Mouse (Mus musculus) midbrain, embryonic 11.5 days (tissue): ENCODE data around the gene Kiss1. TPM values are rescaled to one million over a fixed set of nuclear protein-coding genes. Genes with fewer than 3 reads are reported as not detected.

Experiments
- ATAC-seq: fragments of 200-750 bp; cut with Nextera tagmentation; 2 replicates; pipeline ENCODE4 v1.8.0; 2017; ENCODE audit warnings: moderate TSS enrichment, moderate library complexity; ENCODE audit not compliant: low FRiP score
- DNase-seq: peaks from one replicate; pipeline ENCODE4 v3.0.0; 2015; ENCODE audit warnings: low spot score; ENCODE audit errors: missing footprints
- H3K27ac ChIP-seq: fragments of 300-500 bp; sonication (generic); 2 replicates; pipeline ENCODE4 v1.5.1; 2014; ENCODE audit warnings: low read depth, low read length
- H3K27me3 ChIP-seq: fragments of 300-500 bp; sonication (generic); 2 replicates; pipeline ENCODE4 v1.6.1; 2014; ENCODE audit warnings: mild to moderate bottlenecking, low read length, moderate library complexity, mixed read lengths; ENCODE audit not compliant: control insufficient read depth, insufficient read depth
- H3K36me3 ChIP-seq: fragments of 300-500 bp; sonication (generic); 2 replicates; pipeline ENCODE4 v1.6.1; 2014; ENCODE audit warnings: mild to moderate bottlenecking, low read length, moderate library complexity, mixed read lengths; ENCODE audit not compliant: control insufficient read depth, insufficient read depth
- H3K4me1 ChIP-seq: fragments of 300-500 bp; sonication (generic); 2 replicates; pipeline ENCODE4 v1.6.1; 2014; ENCODE audit warnings: low read length; ENCODE audit not compliant: control insufficient read depth, insufficient read depth
- H3K4me2 ChIP-seq: fragments of 300-500 bp; sonication (generic); 2 replicates; pipeline ENCODE4 v1.6.1; 2014; ENCODE audit warnings: mild to moderate bottlenecking, moderate library complexity
- H3K4me3 ChIP-seq: fragments of 300-500 bp; sonication (generic); 2 replicates; pipeline ENCODE4 v1.5.1; 2014; ENCODE audit warnings: low read depth, low read length
- H3K9ac ChIP-seq: fragments of 300-500 bp; sonication (generic); 2 replicates; pipeline ENCODE4 v1.6.1; 2014; ENCODE audit warnings: low read length
- H3K9me3 ChIP-seq: fragments of 300-500 bp; sonication (generic); 2 replicates; pipeline ENCODE4 v1.6.1; 2016; ENCODE audit warnings: low read length; ENCODE audit not compliant: control insufficient read depth
- WGBS: fragments of 180-500 bp; shearing (Covaris S2); extraction: QIAGEN DNeasy Blood & Tissue Kit; methylation state at CpG from one replicate; pipeline ENCODE4 v1.1.7; 2014; 5-methylcytosine and 5-hydroxymethylcytosine counted together
- polyA plus RNA-seq: library from polyadenylated mRNA; unstranded; fragments of >200 nt; fragmentation: Nextera tagmentation; extraction: Ambion mirVana; gene quantifications from 2 replicates; pipeline ENCODE4 v1.2.1, GENCODE M21; 2014

The Kiss1 gene
- polyA plus RNA-seq, 1 experiment from 2014 or later, result not detected

DNA sequence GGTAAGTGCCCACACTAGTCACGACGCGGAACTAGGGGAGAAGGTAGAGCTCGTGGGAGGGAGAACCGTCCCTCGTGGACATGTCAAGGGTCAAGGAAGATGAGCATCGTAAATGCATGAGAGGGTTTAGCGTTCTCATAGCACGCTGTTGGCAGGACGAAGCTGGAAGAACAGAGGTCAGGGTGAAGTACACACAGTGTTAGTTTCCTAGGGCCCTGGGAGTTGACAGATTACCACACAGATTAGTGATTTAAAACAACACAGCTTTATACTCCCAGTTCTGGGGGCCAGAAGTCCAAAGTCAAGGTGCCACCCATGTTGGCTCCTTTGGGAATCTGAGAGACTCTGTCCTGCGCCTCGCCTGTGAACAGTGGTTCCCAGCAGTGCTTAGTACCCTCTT is 33.8 kb upstream of the Kiss1 start:
- 93% methylated on average over 12 of the region's 12 CpGs for WGBS
- H3K4me3 ChIP-seq, result no peak overlapping the region
- no peaks in the 10 kb centered on the region for H3K27me3 ChIP-seq
- no peaks in the 10 kb centered on the region for H3K4me1 ChIP-seq
- peaks cover 16% of the 10 kb centered on the region for H3K36me3 ChIP-seq
- ATAC-seq (no peak), DNase-seq (no peak)
- H3K4me2 ChIP-seq, result no peak overlapping the region
- H3K9me3 ChIP-seq, result no peaks in the 10 kb centered on the region
- no peak overlapping the region for H3K27ac ChIP-seq
- H3K9ac ChIP-seq, result no peak overlapping the region

DNA sequence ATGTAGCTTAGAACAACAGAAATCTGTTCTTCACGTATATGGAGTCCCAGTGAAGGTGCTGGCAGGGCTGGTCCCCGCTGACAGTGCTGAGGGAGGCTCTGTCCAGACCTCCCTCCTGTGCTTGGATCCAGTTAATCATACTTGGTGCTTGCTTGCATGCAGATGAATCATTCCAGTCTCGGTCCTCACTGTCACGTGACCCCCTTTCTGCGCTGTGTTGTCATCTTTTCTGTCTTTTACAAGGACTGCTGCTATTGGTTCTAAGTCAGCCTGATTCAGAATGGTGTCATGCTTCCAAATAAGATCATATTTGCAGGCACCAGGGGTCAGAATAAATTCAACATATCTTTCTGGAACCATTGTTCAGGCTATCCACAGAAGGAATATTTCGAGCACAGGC is 29.8 kb upstream of the Kiss1 start:
- H3K36me3 ChIP-seq, result peaks cover 12% of the 10 kb centered on the region

GRCm38 (mm10) chr1:133292608-133293007 is 29.1 kb upstream of the Kiss1 start:
- no peak overlapping the region for H3K9ac ChIP-seq
- DNase-seq (no peak), ATAC-seq (no peak)
- H3K27me3 ChIP-seq, result no peaks in the 10 kb centered on the region
- no peak overlapping the region for H3K4me2 ChIP-seq
- H3K4me3 ChIP-seq, result no peak overlapping the region
- H3K36me3 ChIP-seq, result peaks cover 9% of the 10 kb centered on the region
- peaks cover 7% of the 10 kb centered on the region for H3K4me1 ChIP-seq
- H3K9me3 ChIP-seq, result no peaks in the 10 kb centered on the region
- no peak overlapping the region for H3K27ac ChIP-seq

More for the DNA sequence above, 29.8 kb upstream of the Kiss1 start:
- no peak overlapping the region for H3K27ac ChIP-seq
- no peaks in the 10 kb centered on the region for H3K27me3 ChIP-seq
- H3K4me2 ChIP-seq, result no peak overlapping the region
- 93% methylated on average over 6 of the region's 6 CpGs for WGBS
- no peak for ATAC-seq
- H3K9ac ChIP-seq, result no peak overlapping the region
- H3K4me3 ChIP-seq, result no peak overlapping the region
- no peak for DNase-seq
- no peaks in the 10 kb centered on the region for H3K9me3 ChIP-seq
- peaks cover 7% of the 10 kb centered on the region for H3K4me1 ChIP-seq

DNA sequence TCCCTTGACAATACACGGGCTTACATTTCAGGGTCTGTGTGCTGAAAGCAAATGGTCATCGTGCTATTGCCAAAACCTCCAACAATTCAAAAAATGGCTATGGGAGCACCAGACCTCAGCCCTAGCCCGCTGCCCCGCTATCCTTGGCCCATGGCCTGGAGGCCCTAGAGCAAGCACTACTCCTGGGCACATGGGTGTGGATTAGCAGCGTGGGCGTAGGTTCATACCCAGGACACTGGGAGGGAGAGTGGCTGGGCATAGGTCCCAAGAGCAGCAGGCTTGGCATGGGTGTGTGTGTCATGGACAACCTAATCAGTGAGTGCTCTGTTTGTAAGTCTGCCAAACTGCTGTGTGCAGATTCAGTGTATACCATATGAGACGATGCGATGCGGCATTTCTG is 25.3 kb upstream of the Kiss1 start:
- peaks cover 12% of the 10 kb centered on the region for H3K36me3 ChIP-seq
- no peaks in the 10 kb centered on the region for H3K9me3 ChIP-seq
- H3K4me2 ChIP-seq, result no peak overlapping the region
- no peak overlapping the region for H3K27ac ChIP-seq
- WGBS, result 97% methylated on average over 9 of the region's 9 CpGs
- DNase-seq, result no peak
- no peak overlapping the region for H3K4me3 ChIP-seq
- no peak for ATAC-seq
- peaks cover 7% of the 10 kb centered on the region for H3K4me1 ChIP-seq
- no peaks in the 10 kb centered on the region for H3K27me3 ChIP-seq
- no peak overlapping the region for H3K9ac ChIP-seq

GRCm38 (mm10) chr1:133298816-133299215 is 22.9 kb upstream of the Kiss1 start:
- Histone ChIP-seq H3K27ac (no peak overlapping the region), H3K27me3 (no peaks in the 10 kb centered on the region), H3K9me3 (no peaks in the 10 kb centered on the region), H3K4me1 (peaks cover 7% of the 10 kb centered on the region), H3K4me3 (no peak overlapping the region), H3K36me3 (0 out of 2 replicates have a peak, but pooled peaks cover 8% of the 10 kb centered on the region), H3K9ac (0 out of 2 replicates have a peak overlapping the region, but pooled peaks have one; percentile 9), H3K4me2 (no peak overlapping the region)
- WGBS, result 42% methylated on average over 14 of the region's 14 CpGs
- no peak for DNase-seq
- no peak for ATAC-seq

DNA sequence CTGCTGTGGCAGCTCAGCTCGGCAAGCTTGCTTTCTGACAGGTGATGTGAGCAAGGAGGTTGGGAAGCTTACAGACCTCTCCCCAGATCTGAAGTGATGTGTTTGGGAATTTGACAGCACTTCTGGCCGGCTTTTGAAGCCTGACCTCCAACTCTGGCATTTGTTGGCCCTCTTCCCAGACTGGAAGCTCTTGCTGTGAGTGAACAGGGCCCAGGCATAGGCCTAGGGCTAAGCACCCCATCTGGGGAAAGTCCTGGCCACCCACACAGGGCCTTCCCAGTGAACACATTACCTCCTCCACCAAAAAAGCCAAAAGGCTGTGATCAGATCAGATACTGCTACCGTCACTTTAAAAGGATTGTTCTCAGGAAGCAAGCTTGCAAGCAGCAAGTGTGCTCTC is 19.1 kb upstream of the Kiss1 start:
- H3K27me3 ChIP-seq, result no peaks in the 10 kb centered on the region
- no peak overlapping the region for H3K9ac ChIP-seq
- H3K36me3 ChIP-seq, result 0 out of 2 replicates have a peak, but pooled peaks cover 4% of the 10 kb centered on the region
- H3K4me2 ChIP-seq, result no peak overlapping the region
- no peaks in the 10 kb centered on the region for H3K4me1 ChIP-seq
- no peaks in the 10 kb centered on the region for H3K9me3 ChIP-seq
- WGBS, result 73% methylated on average over 3 of the region's 3 CpGs
- DNase-seq (no peak), ATAC-seq (no peak)
- H3K27ac ChIP-seq, result no peak overlapping the region
- no peak overlapping the region for H3K4me3 ChIP-seq

DNA sequence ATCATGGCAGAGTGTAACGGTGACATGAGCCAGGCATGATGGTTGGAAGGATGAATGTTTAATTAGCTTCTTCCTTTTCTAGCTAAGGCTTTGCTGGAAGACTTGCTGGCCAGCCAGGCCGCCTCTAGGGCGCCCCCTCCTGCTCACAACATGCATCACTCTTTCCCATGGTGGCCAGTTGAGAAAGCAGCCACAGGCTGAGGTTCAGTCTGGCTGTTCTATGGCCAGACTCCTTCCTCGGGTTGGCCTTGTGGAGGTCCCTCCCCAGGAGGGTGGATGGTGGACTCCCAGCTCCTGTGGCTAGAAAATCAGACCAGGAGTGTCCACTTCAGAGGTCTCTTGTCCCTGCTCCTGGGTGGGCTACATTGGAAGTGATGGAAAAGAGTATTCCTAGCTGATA is 14.8 kb upstream of the Kiss1 start:
- DNase-seq (peak; percentile 99), ATAC-seq (peak; percentile 67)
- Histone ChIP-seq H3K4me3 (no peak overlapping the region), H3K36me3 (no peaks in the 10 kb centered on the region), H3K27me3 (no peaks in the 10 kb centered on the region), H3K9ac (no peak overlapping the region), H3K4me1 (no peaks in the 10 kb centered on the region), H3K4me2 (no peak overlapping the region), H3K27ac (no peak overlapping the region), H3K9me3 (no peaks in the 10 kb centered on the region)
- 12% methylated on average over 4 of the region's 4 CpGs for WGBS

GRCm38 (mm10) chr1:133307318-133307717 is 14.4 kb upstream of the Kiss1 start:
- H3K4me2 ChIP-seq, result no peak overlapping the region
- H3K36me3 ChIP-seq, result no peaks in the 10 kb centered on the region
- 14% methylated on average over 6 of the region's 6 CpGs for WGBS
- DNase-seq (peak; percentile 97), ATAC-seq (no peak)
- H3K27me3 ChIP-seq, result no peaks in the 10 kb centered on the region
- H3K4me1 ChIP-seq, result peaks cover 2% of the 10 kb centered on the region; the same call in 1 of the 2 replicates
- H3K9ac ChIP-seq, result no peak overlapping the region
- no peak overlapping the region for H3K4me3 ChIP-seq
- H3K9me3 ChIP-seq, result no peaks in the 10 kb centered on the region
- H3K27ac ChIP-seq, result no peak overlapping the region

DNA sequence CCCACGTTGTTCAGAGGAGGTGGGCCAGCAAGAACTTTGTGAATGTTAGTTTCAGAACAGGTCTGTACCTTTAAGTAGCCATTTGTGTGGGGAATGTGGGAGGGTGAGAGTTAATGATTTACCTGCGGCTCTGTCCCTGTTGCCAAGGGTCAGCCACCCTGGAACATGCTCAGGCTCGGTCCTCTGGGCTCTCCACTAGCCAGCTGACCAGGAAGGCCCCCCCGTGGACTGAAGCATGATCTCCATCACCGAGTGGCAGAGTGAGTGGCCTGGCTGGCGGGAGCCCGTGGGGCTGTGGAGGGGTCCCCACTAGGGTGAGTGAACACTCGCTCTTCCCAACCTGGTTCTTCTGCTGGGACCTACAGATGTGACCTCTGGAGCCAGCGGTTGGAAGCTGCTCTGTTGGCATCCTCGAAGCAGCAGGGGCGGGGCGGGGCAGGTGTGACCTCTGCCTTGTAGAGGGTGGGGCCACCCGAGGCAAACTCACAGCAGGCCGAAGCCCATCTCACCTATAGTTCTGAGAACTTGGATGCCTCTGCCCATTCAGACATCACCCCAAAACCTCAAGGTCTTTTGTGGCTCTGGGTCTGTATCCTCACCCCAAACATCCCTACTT is 11.9 kb upstream of the Kiss1 start, which contains the start of gene Golt1a:
Gene Golt1a (plus strand): TSS at position 149 of the 616 bp plus-strand sequence.
- Histone ChIP-seq H3K9ac (no peak within 1 kb of the TSS), H3K9me3 (no peaks in the 10 kb centered on the region), H3K4me3 (no peak within 1 kb of the TSS), H3K27ac (no peak within 1 kb of the TSS), H3K4me2 (no peak within 1 kb of the TSS), H3K27me3 (no peaks in the 10 kb centered on the region), H3K36me3 (no peaks in the 10 kb centered on the region), H3K4me1 (peaks cover 2% of the 10 kb centered on the region; the same call in 1 of the 2 replicates)
- 71% methylated on average over 14 of the region's 14 CpGs for WGBS
- no peak for ATAC-seq
- no peak for DNase-seq
